Mouse (Mus musculus) NIH3T3 (cell line): ENCODE data around the gene Pou6f1.
"Not testable (repeated sequence)": the region's sequence is repeated elsewhere in the genome, so short reads cannot be mapped to it uniquely, and the experiment has no call there.

Experiments used
- DNase-seq: peaks from one replicate; pipeline ENCODE4 v3.0.0-alpha.2; 2012; ENCODE audit warnings: low read depth

Pou6f1 gene

DNA sequence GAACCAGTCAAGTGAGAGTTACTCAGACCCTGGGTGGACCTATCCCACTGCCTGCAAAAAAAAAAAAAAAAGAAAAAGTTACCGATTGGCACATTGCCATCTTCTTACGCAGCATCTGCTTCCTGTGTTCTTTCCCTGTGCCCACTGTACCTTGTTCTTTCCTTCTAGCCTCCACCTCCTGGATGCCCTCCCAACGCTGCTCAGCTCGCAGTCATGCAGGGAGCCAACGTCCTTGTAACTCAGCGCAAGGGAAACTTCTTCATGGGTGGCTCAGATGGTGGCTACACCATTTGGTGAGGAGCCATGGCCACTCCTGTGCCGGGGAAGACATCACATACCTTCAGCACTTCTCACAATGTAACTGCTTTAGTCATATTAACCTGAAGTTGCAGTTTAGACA is 19.4 kb upstream of the Pou6f1 start:
- DNase-seq: no peak

DNA sequence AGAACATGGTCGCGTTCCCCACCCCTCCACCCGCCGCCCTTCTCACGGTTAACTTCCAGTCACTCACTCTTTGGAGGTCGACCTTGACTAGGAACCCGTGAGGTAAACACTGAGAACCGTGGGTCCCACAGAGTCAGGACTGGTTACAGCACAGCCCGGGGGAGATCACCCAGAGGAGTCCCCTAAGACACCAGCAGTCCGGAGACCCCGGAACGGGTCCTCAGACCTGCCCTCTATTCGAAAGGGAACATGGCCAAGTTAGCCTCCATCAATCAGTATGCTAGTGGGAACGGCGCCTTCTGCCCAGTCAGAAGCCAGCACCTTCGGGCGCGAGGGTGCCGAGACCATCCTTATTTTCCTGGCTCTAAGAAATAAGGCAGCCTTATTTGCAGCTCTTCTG is 16.4 kb upstream of the Pou6f1 start:
- peak; percentile 60 for DNase-seq

DNA sequence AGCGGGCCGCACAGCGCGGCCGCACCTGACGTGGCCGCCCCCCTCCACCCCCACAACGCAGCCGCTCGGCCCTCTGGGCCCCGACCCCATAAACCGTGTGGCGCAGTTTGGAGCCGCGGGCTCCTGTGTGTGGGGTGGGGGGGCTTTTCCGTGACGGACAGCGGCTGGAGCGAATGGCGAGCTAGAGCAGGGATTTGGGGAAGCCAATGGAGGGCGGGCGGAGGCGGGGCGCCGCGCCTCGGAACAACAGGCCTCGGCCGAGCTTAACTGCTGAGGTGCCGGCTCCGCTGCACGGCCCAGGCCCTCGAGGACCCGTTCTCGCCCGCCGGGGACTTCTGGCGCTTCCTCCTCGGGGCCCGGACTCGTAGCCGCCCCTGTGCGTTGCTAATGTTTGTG is 16.0 kb upstream of the Pou6f1 start:
- peak; percentile 97 for DNase-seq

DNA sequence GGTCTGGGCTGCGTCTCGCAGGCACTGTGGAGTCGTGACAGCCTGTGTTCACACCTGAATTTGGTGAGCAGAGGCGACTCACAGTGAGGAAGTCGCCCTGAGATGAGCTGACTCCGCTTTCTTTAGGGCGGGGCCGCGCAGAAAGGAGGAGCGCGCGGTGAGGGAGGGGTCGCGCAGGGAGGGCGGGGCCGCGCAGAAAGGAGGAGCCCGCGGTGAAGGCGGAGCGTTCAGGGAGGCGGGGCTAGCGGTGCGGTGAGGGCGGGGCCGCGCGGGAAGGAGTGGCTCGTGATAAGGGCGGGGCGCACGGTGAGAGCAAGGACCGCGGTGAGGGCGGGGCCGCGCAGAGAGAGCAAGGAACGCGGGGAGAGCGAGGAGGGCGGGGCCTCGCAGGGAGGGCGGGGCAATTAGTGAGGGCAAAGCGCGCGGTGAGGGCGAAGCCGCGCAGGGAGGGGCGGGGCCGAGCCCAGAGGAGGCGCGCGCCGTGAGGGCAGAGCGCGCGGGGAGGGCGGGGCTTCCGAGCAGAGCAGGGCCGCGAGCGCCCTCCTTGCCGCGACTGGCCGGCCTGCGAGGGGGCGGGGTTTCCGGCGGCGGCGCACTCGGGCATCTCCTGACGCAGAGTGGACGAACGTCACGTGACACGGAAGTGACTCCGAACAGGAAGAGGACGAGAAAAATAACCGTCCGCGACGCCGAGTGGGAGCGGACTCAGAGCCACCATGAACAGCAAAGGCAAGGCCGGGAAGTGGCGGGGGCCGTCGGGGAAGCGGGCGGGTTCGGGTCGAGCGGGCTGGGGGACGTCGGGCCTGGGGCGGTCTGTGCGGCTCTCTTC is 15.4 kb upstream of the Pou6f1 start, which contains the start of gene Dazap2:
Gene Dazap2, plus strand, starts transcription at position 354 of the 829 bp plus-strand sequence.
- DNase-seq: peak; percentile 100

DNA sequence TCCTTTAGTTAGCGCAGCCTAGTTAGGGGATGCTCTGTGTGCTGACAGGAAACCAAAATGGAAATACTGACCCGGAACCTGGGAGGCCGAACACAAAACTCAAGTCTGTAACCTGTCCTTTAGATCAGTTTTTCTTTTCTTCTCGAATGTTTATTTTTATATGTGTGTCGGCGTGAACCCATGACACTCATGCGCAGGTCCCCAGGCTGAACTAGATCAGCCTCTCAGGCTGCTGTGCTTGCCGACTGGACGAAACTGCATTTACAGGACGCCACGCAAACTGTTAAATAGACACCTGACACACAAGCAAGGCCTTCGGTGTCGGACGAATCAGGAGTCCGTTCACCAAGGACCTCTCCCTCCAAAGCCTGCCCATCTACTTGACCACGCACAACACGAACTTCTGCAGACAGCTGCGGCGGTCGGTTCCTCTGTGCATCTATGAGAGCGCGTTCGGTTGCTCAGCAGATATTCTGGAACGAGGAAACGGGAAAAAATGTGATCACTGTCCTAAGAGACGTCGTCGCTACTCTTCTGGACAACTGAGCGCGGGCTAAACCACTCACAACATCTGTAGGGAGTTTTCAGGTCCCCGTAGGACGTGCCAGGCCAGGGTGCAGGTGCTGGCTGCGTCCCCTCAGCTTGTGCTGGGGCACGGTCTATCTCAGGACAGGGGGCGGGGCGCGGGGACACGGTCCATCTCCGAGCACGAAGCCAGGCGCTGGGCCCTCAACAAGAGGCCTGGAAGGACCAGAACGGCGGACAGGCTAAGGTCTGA is 14.6 kb upstream of the Pou6f1 start:
- peak; percentile 45 for DNase-seq

DNA sequence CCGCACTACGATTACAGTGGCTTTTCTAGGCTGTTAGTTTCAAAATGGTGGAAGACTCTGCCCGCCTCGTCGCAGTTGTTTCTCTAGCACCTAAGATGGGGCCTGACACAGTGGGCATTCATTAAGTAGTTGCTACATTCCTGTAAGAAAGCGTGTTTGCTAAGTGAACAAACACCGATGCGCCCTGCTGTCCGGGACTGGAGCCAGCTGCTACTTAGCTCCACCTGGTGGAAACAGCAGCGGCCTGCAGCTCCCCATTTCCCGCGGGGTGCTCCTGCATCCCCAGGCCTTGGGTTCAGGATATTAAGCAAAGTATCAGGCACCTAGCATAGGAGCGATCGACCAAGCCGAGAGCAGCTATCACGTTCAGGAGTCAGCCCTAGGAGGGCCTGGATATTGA is 13.8 kb upstream of the Pou6f1 start:
- DNase-seq: peak; percentile 90

DNA sequence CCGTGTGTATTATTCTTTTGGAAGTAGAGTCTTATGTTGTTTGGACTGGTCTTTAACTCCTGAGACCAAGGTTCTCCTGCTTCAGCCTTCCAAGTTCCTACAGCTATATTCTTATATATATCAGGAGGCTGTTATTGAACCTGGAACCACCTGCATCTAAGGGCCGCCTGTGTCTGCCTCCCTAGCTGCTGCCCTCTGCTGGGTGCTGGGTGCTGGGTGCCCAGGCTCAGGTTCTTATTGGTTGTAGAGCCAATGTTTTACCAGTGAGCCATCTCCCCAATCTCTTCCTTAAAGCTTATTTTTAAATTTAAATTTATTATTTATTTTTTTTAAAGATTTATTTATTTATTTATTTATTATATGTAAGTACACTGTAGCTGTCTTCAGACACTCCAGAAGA is 12.6 kb upstream of the Pou6f1 start:
- DNase-seq: peak; percentile 64

DNA sequence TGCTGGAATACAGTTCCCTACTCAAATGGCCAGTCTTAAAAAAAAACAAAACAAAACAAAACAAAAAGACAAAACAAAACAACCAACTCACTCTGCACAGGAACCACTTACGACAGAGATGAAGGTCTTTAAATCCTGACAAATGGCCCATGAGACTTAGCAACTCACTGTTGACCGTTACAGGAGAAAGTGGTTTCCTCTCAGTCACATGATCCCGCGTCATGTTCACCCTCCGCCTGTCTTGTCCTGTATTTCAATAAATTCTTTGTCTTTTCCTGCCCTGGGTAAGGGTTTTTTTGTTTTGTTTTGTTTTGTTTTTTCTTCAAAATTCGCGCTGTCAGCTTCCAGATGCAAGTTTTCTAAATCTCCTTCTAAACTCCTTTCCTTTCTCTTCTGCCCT is 12.2 kb upstream of the Pou6f1 start:
- DNase-seq: no peak

DNA sequence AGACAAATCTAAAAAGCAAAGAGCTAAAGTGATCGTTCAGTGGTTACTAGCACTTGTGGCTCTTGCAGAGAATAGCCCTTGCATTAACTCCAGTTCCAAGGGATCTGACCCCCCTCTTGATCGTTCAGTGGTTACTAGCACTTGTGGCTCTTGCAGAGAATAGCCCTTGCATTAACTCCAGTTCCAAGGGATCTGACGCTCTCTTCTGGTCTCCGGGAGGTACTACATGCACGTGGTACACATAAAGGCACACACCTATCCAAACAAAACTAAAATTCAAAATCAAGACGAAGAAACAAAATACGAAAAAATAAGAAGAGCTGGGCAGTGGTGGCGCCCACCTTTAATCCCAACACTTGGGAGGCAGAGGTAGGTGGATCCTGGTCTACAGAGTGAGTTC is 6.9 kb upstream of the Pou6f1 start:
- DNase-seq: not testable (repeated sequence)

DNA sequence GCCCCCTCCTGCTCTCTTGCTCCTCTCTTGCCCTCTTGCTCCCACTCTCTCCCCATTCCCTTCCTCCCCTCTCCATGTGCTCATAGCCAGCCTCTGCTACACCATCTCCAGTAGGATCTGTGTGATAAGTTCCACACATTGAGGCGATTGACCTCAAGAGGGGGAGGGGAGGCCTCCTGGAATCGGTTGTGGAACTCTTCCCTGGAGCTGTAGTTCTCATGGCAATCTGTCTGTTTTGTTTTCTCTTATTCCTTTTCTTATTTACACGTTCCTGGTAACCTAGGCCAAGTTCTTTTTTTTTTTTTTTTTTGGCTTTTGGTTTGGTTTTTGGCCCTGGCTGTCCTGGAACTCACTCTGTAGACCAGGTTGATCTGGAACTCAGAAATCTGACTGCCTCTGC is 1.9 kb upstream of the Pou6f1 start:
- DNase-seq: no peak

DNA sequence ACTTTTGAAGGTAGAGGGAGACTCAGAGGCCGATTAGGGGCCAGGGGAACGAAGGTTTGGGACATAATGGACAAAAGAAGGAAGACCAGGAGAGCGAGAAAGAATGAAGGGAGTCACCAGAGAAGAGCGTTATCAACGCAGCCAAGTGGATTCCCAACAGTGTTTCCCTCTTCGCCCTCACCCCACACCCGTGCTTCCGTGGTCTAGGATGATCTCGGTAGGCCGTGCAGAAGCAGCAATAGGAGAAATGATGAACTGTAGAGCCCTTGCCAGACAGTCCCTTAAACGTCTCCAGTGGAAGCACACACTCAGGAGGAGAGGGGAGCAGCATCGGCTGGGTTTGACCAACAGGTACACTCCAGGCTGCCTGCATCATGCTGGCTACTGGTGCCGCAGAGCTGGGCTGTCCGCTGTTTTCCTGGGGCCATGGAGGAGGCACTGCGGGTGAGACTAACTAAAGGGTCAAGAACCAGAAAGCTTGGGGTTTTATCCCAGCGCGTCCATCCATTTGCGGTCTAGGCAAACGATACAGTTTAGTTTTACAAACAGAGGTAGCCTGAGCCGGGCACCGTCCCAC is 1.0 kb upstream of the Pou6f1 start:
- DNase-seq: no peak

DNA sequence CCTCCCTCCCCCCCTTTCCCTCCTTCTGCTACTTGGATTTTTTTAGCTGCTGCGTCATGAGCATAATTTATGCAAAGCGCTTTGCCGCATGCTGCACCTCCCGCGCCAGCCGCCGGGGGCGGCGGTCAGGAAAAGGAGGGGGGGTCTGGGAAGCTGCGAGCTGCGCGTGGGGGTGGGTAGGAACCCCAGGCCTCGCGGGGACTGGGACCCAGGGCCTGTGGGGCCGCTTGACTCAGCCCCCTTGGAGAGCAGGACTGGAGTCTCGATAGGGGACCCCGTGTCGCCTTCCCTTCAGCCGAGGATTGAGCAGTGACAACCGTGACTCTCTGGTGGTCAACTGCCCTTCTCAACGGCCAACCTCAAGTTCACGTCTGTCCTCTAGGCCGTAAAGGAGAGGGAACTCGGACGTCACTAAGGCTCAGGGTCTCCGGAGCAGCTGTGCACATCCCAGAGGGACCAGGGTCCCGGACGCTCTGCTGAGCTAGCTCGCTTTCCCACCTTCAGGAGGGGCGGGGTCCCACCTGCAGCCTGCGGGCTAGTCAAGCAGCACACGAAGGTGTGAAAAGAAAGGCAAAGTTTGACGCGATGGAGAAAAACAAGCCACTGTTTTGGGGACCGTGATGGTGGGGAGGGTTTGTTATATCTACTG is 387 bp upstream of the Pou6f1 start:
- peak; percentile 91 for DNase-seq

DNA sequence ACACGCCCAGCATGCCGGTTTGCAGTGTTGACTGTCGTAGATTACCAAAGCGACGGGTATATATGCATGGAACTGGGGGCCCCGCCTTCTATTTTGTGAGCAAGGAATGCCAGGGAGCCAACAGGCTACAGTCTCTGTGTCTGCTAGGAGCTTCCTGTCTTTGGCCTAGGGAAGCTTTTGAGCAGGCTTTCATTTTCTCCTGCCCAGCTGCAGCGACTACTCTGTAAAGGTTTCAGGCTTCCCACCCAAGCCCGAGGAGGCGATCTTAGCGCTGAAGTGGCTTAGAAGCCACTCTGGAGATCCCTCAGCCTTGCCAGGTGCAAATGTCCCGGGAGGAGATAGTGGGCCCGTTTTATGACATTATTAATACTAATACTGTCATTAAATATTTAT is 905 bp downstream of the Pou6f1 start:
- peak; percentile 78 for DNase-seq

DNA sequence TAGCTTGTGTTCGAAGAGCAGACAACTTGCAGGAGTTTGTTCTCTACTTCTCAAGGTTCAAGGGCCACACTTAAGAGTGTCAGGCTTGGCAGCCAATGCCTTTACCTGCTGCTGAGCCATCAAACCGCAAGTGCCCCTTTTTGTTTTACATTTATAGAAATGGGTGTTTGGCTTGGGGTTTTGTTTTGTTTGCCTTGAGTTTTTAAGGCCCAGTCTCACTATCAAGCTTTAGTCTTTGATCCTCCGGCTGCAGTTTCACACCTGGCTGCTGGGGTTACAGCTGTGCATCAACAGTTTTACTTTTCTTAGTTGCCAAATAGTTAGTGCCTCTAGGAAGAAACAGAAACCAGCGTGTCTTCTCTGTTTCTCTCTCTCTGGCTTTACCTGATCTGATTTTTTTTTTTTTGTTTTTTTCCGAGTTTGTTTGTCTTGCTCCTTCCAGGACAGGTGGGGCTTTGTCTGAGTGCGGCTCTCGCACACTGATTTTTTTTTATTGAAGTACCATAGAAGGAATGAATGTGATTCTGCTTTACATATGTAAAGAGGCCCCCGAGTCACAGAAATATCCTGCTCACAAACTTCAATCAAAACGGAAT is 1.4 kb downstream of the Pou6f1 start:
- DNase-seq: no peak

DNA sequence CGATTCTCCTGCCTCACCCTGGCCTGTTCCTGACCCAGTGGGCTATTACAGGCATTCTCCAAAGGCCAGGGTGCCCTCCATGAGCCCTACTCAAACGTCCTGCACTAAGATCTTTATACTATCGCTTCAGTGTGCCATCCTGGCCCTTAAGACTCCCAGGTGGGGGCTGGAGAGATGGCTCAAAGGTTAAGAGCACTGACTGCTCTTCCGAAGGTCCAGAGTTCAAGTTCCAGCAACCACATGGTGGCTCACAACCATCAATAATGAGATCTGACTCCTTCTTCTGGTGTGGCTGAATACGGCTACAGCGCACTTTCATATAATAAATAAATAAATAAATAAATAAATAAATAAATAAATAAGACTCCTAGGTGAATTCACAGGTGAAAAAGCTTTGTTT is 7.0 kb downstream of the Pou6f1 start:
- DNase-seq: no peak

DNA sequence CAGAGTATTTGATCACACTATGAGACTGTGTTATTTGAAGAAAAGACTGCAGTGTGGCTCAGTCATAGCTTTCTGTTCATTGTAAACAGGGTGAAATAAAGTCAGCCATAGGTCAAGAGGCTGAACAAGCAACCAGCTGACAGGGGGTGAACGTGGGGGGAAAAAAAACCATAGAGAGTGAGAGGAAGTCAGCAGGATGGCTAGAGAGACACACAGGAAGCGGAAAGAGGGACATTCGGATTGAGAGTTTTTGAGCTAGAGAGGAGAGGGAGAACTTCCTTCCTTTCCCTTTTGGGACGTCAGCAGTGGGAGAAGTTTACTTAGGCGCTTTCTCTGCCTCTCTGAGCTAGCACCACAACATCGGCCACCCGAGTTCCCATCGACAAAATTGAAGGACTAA is 9.3 kb downstream of the Pou6f1 start:
- DNase-seq: no peak

DNA sequence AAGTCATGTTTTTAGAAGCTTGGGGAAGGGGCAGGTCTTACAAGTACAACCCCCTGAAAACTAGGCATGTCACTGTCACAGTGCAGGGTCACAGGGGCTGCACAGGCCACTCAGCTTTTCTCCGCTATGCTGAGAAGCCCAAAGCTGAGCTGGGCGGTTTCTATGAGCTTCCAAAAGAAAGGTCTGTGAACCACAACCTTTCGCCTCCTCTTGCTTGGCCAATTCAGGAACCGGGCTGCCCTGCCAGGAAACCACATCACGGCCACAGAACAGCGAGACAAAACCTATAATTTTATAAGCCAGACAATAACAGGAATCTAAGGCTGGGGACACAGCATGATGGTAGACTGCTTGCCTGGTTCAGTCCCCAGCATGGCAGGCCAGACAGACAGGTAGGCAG is 11.5 kb downstream of the Pou6f1 start:
- DNase-seq: no peak

DNA sequence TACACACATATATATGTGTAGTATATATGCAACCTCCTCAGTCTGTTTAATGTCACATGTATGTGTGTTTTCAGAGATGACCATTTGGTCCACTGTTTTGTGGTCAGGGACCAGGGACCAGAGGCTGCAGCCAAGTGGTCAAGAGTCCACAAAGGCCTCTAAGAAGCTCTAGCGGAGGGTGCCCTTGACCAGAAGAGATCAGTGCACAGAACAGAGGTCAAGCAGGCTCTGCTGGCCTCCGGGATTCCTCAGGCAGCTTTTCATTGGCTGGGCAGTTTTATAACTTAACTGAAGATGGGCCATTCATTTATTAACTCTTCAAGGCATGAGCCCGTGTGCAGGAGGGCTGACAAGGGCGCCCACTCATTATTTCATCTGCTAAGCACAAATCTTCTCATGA is 12.6 kb downstream of the Pou6f1 start:
- no peak for DNase-seq

DNA sequence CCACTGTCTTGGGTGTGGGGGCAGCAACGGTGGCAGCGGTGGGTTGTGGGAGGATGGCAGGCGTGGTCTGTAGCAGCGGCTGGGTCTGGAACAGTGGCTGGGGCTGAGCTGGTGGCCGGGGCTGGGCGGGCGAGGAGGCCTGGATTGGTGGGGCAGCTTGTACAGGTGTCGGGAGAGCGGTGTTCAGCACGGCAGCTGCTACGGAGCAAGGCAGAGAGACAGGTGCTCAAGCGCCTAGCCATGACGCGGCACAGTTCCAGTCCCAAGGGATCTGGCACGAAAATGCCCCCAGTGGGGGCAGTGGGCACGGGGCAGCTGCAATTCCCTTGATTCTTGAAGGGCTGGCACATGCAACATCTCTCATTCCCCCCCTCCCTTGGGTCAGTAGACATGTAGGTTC is 13.9 kb downstream of the Pou6f1 start:
- DNase-seq: no peak

DNA sequence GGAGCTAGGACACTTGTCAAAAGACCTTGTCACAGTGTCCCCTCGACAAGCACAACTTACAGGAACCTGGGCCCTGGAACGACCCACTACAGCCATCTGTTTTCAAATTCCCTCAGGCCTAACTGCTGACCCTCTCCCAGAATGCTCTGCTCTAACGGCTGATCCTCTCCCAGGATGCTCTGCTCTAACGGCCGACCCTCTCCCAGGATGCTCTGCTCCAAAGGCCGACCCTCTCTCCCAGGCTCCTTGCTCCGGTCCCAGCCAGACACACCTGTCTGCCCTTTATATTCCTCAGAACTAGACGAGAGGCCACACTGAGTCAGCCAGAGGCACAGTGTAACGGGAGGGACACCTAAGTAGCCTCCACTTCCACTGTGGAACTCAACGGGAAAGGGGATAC is 19.7 kb downstream of the Pou6f1 start:
- no peak for DNase-seq

DNA sequence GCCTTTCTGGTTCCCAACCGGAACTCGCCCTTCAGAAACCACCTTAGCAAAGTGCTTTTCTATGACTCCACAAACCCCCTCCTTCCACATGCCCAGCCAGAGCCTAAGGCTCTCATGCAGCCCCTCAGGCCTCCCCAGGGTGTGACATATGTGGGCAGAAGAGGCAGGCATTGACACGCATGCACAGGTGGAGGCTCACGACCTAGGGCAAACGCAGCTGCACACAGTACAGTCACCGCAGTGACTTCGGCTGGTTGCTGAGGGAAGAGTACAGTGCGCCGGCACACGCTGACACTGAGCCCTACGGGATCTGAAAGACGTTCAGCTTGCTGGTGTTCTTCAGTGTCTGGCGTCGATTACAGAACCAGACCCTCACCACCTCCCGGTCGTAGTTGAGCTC is 21.8 kb downstream of the Pou6f1 start:
- no peak for DNase-seq

DNA sequence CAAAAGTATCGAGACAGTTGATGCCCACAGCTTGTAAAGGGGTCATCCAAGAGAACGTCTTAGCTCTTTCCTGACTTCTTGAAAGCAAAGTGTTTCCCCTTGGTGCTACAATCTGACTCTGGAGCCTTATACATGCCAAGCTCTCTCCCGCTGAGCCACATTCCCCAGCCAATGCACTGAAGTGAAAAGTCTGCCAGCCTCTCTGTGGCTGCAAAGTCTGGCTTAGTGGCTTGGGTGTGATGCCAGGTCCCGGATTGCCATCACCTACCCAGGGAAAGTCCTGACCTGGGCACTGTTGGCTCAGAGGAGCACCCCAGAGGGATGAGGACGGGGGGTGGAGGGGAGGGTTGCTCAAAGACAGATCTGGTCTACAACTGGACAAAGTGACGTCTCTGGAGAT is 23.0 kb downstream of the Pou6f1 start:
- DNase-seq: no peak
